Mouse (Mus musculus) brain, embryonic 14.5 days (tissue): Measurements from ENCODE around the gene Vcp.

Experiments
- CTCF ChIP-seq: fragments of 200-500 bp; IDR thresholded peaks from 2 replicates; pipeline ENCODE4 v1.5.1; 2012; ENCODE audit warnings: inconsistent platforms, mild to moderate bottlenecking, moderate library complexity, borderline replicate concordance; ENCODE audit not compliant: insufficient read depth, insufficient read length; ENCODE audit errors: extremely low read depth
- POLR2A ChIP-seq: fragments of 200-500 bp; IDR thresholded peaks from 2 replicates; pipeline ENCODE4 v1.6.1; 2012; ENCODE audit warnings: mild to moderate bottlenecking, inconsistent platforms, borderline replicate concordance; ENCODE audit not compliant: poor library complexity, insufficient read depth, insufficient read length, severe bottlenecking; ENCODE audit errors: extremely low read depth

GRCm38 (mm10) chr4:42973868-42974267, 26.4 kb downstream of the Vcp start:
- TF ChIP-seq CTCF, result no peak
- TF ChIP-seq POLR2A, result no peak
